Mouse (Mus musculus) CD8-positive naive resting alpha-beta T cell, adult 2 months (primary cell): ENCODE measurements around the gene Ddit4.
"Not testable (repeated sequence)": the region's sequence is repeated elsewhere in the genome, so short reads cannot be mapped to it uniquely, and the experiment has no call there.

Experiments
- DNase-seq, 2 experiments: peaks; one replicate each; pipeline ENCODE4 v3.0.0; 2022; ENCODE audit warnings: low read depth in 2 of 2, low spot score in 2 of 2

Ddit4 gene

GRCm38 (mm10) chr10:59951211-59952151 is at the start of gene Ddit4:
Gene Ddit4, minus strand, starts transcription at chr10:59951834.
- peak; percentile 95 to 97 for DNase-seq

- no peak for DNase-seq
Observed at GRCm38 (mm10) chr10:59999057-59999456, 47.4 kb upstream of the Ddit4 start.

GRCm38 (mm10) chr10:59997591-59997990 is 46.0 kb upstream of the Ddit4 start:
- DNase-seq = peak; percentile 66 to 77

- no peak for DNase-seq
Observed at GRCm38 (mm10) chr10:59995889-59996288, 44.3 kb upstream of the Ddit4 start.

- not testable (repeated sequence) for DNase-seq
Observed at GRCm38 (mm10) chr10:59993813-59994212, 42.2 kb upstream of the Ddit4 start.

- no peak for DNase-seq
Observed at GRCm38 (mm10) chr10:59992024-59992423, 40.4 kb upstream of the Ddit4 start.

GRCm38 (mm10) chr10:59991262-59991880 is 39.7 kb upstream of the Ddit4 start:
- no peak for DNase-seq

GRCm38 (mm10) chr10:59990393-59990792 is 38.8 kb upstream of the Ddit4 start:
- no peak for DNase-seq

- DNase-seq = no peak
Observed at GRCm38 (mm10) chr10:59988036-59988435, 36.4 kb upstream of the Ddit4 start.

GRCm38 (mm10) chr10:59982379-59982873 is 30.8 kb upstream of the Ddit4 start:
- DNase-seq = no peak

- no peak for DNase-seq
Observed at GRCm38 (mm10) chr10:59981792-59982191, 30.2 kb upstream of the Ddit4 start.

GRCm38 (mm10) chr10:59981336-59981735 is 29.7 kb upstream of the Ddit4 start:
- DNase-seq = peak in 1 of 2 experiments; percentile 38

- DNase-seq = peak; percentile 34 to 39
Observed at GRCm38 (mm10) chr10:59980815-59981244, 29.2 kb upstream of the Ddit4 start.

- no peak for DNase-seq
Observed at GRCm38 (mm10) chr10:59978873-59979743, 27.5 kb upstream of the Ddit4 start.

- DNase-seq = no peak
Observed at GRCm38 (mm10) chr10:59978401-59978800, 26.8 kb upstream of the Ddit4 start.

- no peak for DNase-seq
Observed at GRCm38 (mm10) chr10:59977715-59978343, 26.2 kb upstream of the Ddit4 start.

- DNase-seq = no peak
Observed at GRCm38 (mm10) chr10:59977141-59977540, 25.5 kb upstream of the Ddit4 start.

GRCm38 (mm10) chr10:59974786-59975185 is 23.2 kb upstream of the Ddit4 start:
- DNase-seq = no peak

GRCm38 (mm10) chr10:59974191-59974664 is 22.6 kb upstream of the Ddit4 start:
- peak; percentile 70 to 74 for DNase-seq

- no peak for DNase-seq
Observed at GRCm38 (mm10) chr10:59973400-59973799, 21.8 kb upstream of the Ddit4 start.
